Comparison of ENCODE assay signal across 14 mouse cellular contexts in genomic region chr19:43517320-43517719, GRCm38 (mm10).
"Had no signal": no experiment of that assay in that cellular context is flagged by ENCODE, and none has a peak within 500 bp of the region (broad histone marks: within the 10 kb centered on the region; RNA-seq: fewer than 3 reads in every experiment).

No protein-coding gene starts in this region.

- H3K36me3 ChIP-seq: lung, embryonic 15.5 days had no signal

- H3K9me3 ChIP-seq: limb, embryonic 12.5 days; limb, embryonic 15.5 days; liver, embryonic 13.5 days; lung, embryonic 15.5 days; midbrain, embryonic 12.5 days; midbrain, embryonic 15.5 days; neural tube, embryonic 13.5 days had no signal

- H3K4me1 ChIP-seq: limb, embryonic 12.5 days; limb, embryonic 15.5 days had no signal

- H3K27me3 ChIP-seq: limb, embryonic 12.5 days; limb, embryonic 15.5 days; liver, embryonic 13.5 days; lung, embryonic 15.5 days; midbrain, embryonic 12.5 days; midbrain, embryonic 15.5 days; neural tube, embryonic 13.5 days had no signal

- DNase-seq: left cerebral cortex, postnatal 4 days; liver, embryonic 13.5 days; lung, adult 18-20 months; lung, postnatal 10 days; lung, postnatal 4 days; thymus, adult 18-20 months; thymus, postnatal 36 days had no signal

- H3K9ac ChIP-seq: limb, embryonic 12.5 days; limb, embryonic 15.5 days; liver, embryonic 13.5 days; lung, embryonic 15.5 days; midbrain, embryonic 12.5 days; midbrain, embryonic 15.5 days; neural tube, embryonic 13.5 days had no signal

- H3K4me3 ChIP-seq: limb, embryonic 12.5 days; limb, embryonic 15.5 days; liver, embryonic 13.5 days; lung, embryonic 15.5 days; midbrain, embryonic 12.5 days; midbrain, embryonic 15.5 days; myocyte; neural tube, embryonic 13.5 days had no signal

- H3K4me2 ChIP-seq: limb, embryonic 12.5 days; limb, embryonic 15.5 days; liver, embryonic 13.5 days; lung, embryonic 15.5 days; midbrain, embryonic 12.5 days; midbrain, embryonic 15.5 days; neural tube, embryonic 13.5 days had no signal

- H3K27ac ChIP-seq: limb, embryonic 12.5 days; limb, embryonic 15.5 days; liver, embryonic 13.5 days; lung, embryonic 15.5 days; midbrain, embryonic 12.5 days; midbrain, embryonic 15.5 days; neural tube, embryonic 13.5 days had no signal

- ATAC-seq: midbrain, embryonic 15.5 days had no signal
